Mouse (Mus musculus) small intestine, adult 2 months (tissue): Measurements from ENCODE around the gene Fxyd5.

Experiments used
- CTCF ChIP-seq: fragments of 200-500 bp; IDR thresholded peaks from 2 replicates; pipeline ENCODE4 v1.5.1; 2012; ENCODE audit warnings: low read depth, mild to moderate bottlenecking, control low read depth, inconsistent platforms, low read length, moderate library complexity, mixed read lengths; ENCODE audit not compliant: insufficient replicate concordance, insufficient read length; ENCODE audit errors: extremely low read depth
- POLR2A ChIP-seq: fragments of 200-500 bp; IDR thresholded peaks from 2 replicates; pipeline ENCODE4 v1.6.1; 2012; ENCODE audit warnings: low read depth, mild to moderate bottlenecking, control low read depth, inconsistent platforms, low read length, moderate library complexity

GRCm38 (mm10) chr7:31086175-31086755, 44.0 kb upstream of the Fxyd5 start:
- TF ChIP-seq POLR2A (no peak), CTCF (no peak)
